Mouse (Mus musculus) naive thymus-derived CD4-positive, alpha-beta T cell, adult 2 months (primary cell): ENCODE data around the gene Snn.
A peak's percentile ranks its signal among the peaks of the same experiment; 100 is the strongest.

ENCODE experiments used
- DNase-seq: peaks from one replicate; pipeline ENCODE4 v3.0.0-alpha.2; 2011; ENCODE audit warnings: low read depth

The Snn gene

DNA sequence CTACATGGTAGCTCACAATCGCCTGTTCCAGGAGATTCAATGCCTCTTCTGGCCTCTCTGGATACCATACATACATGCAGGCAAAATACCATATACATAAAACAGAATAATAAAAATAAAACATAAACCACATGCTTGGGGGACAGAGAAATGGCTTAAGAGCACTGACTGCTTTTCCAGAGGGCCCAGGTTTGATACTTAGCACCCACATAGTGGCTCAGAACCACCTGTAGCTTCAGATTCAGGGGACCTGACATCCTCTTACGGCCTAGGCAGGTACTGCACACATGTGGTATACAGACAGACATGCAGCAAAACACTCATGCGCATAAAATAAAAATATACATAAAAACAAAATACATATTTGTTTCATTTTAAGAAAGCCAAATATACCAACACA lies 25.6 kb downstream of the Snn start:
- DNase-seq = no peak

DNA sequence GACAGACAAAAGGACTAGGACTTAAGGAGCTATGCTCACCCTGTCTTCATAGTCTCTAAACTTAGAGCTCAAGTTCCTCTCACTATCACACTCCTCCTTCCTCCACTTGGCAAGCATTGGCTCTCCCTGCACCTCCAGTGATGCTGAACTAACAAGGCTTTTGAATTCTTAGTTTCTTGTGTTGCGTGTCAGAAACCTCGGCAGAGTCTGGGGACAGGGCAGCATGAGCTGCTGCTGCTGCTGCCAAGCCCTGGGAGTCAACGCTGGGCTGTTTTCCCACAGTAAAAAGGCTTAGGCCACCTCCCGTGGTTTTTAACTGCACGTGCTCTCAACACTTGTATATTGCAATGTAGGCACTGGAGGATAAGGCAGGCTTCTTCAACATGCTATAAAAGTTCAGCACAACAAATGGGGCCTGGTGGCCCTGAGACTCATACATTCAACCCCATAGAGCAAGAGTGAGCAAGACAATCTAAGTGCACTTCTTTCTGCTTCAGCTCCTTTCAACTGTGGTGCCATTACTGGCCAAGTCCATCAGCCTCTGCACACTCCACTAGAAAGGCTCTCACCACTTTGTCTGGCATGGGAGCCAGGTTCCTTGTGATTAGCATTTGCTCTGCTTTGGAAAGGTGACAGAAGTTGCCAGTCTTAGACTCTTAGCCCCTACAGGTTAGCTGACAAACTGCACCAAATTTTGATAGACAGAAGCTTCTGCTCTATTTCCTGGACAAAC lies 26.3 kb downstream of the Snn start:
- no peak for DNase-seq

GRCm38 (mm10) chr16:11090836-11091570 lies 30.3 kb downstream of the Snn start:
- DNase-seq = no peak

- no peak for DNase-seq
Observed at GRCm38 (mm10) chr16:11092061-11092460, 31.3 kb downstream of the Snn start.

DNA sequence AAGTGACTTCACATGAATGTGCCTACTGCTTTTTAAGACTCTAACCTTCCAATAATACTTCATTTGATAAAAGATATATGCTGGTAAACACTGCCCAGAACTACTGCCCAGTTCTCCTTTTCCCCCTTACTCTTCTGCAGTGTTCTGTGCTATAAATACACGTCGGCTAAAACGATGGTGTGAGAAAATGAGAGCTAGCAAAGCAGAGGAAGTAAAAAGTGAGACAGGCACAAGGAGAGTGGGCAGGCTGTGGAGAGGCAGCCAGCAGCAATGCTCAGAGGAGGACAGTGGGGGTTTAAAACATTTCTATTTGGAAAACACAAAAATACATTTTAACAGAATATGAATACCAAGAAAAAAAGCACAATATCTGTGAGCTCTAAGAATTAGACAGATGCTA lies 31.8 kb downstream of the Snn start:
- DNase-seq = no peak

GRCm38 (mm10) chr16:11093717-11094386 lies 33.1 kb downstream of the Snn start:
- DNase-seq = no peak

DNA sequence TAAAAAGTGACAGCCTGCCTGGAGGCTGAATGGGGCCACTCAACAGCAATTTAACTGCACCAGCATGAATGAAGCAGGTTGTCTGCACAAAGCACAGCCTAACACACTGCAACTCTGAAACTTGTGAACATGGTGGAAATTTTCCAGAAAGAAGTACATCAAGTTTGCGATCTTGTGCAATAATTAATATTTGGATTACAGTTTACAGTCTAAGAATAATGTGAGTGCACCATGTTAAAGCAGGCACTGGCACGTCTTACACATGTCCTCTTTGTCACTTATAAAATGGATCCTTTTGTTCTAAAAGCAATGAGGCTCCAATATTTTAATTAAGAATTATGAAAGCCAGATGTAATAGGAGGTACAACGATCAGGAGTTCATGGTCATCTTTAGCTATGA lies 36.6 kb downstream of the Snn start:
- DNase-seq = no peak

GRCm38 (mm10) chr16:11104905-11105304 lies 44.2 kb downstream of the Snn start:
- no peak for DNase-seq

DNA sequence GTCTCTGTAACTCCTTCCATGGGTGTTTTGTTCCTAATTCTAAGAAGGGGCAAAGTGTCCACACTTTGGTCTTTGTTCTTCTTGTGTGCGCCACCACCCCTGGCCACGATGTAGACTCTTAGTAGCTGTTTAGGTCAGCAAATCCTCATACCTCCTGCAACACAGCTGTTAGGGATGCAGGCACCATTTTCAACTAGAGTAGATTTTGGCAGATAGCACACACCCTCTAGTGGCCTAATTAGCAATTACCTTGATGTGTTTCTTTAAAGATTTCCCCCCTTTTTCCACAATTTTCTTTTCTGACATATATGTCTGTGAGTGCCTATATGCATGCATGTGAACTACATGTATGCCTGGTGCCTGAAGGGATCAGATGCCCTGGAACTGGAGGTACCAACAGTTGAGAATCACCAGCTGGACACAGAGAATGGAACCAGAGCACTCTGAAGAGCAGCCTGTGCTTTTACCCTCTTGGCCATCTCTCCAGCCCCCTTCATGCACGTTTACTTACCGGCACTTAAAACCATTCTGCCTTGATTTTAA lies 48.5 kb downstream of the Snn start:
- peak; percentile 65 for DNase-seq

DNA sequence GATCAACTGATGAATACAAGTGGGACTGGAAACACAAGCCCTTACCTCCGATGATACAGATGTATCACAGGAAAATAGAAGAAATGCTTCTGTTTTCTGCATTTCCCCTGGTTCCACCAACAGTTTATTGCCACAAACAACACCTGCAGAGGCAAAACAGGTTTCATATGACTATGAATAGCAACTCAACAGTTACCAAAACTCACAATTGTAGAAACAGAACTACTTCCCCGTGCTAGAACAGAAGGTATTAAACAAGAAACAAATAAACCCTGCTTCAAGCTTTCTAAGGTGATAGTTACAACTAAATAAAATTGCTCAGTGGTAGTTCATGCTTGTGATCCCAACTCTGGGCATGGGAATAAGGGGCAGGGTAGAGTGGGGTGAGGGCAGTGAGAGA lies 61.9 kb downstream of the Snn start:
- no peak for DNase-seq

DNA sequence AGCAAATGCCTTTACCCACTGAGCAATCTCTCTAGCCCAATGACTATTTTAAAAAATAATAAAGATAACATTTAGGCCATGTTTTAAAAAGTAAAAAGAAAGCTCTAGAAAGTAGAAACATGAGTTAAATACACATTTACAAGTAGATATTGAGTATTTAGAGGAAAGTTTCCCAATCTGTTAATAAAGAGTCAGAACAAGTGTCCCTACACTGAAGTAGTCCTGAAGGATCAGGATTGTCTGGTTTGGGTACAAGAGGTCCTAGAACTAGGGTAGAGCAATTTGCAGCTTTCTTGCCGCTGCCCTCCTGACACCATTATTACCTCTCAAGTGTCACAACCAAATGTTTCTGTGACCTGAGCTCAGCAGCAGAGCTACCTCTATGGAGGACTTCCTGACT lies 63.4 kb downstream of the Snn start:
- no peak for DNase-seq
